Mouse (Mus musculus) frontal cortex, postnatal 10 days (tissue): Measurements from ENCODE around the gene Zfp712.

Experiments
- DNase-seq, 2 experiments: peaks; one replicate each; pipeline ENCODE4 v3.0.0; 2022; ENCODE audit warnings: low spot score in 2 of 2, mixed read lengths in 1 of 2

Gene Zfp712

GRCm38 (mm10) chr13:67060786-67061358 is at the start of gene Zfp712:
Zfp712 (minus strand) TSS chr13:67061170.
- peak; percentile 86 to 90 for DNase-seq

GRCm38 (mm10) chr13:67108821-67109206 is 47.8 kb upstream of the Zfp712 start:
- no peak for DNase-seq

DNA sequence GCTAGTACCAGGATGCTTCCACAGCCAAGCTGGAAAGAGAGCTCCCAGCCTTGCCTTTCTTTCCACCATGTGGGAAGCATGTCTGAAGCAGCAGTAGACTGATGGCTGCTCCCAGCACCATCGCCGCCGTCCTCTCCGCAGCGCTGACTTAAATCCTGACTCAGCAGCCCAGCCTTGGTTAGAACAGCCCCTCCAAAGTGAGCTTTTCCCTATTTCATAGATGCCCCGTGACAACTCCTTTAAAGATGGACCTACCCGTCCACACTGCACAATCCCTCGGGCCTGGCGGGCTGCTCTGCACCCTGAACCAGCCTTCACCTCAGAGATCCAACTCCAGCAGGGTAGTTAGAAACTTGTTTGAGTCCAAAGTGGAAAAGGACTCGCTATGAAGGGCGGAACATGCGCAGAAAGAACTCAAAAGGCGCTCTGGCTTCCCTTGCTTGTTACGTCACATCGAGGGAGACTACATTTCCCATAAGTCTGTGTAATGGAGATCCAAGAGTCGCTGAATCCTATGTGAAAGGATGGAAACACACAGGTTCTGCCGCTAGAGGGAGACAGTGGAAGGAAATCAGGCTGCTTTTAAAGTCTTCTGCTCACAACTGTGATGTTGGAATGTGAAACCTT is 47.3 kb upstream of the Zfp712 start, which contains the start of gene Gm28557:
Gm28557 (minus strand) TSS at position 411 of the 627 bp plus-strand sequence.
- peak; percentile 84 to 88 for DNase-seq

- DNase-seq: no peak
Observed at GRCm38 (mm10) chr13:67107681-67108080, 46.7 kb upstream of the Zfp712 start.

DNA sequence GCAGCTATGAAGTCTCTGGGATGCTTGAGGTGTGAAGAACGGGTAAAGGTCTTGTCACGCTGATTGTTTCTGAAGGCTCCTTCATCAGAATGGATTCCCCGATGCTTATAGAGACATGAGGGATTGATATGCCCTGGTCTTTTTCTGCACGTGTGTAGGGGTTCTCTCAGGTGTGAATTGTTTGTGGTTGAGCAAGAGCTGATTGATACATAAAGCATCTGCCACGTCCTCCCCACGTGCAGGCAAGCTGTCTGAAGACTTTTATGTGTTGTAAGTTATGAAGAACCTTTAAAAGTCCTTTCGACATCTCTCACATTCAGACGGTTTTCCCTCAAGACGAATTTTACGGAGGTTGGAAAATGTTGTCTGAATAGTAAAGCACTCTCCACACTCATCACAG is 36.9 kb upstream of the Zfp712 start, which contains the start of gene Zfp708:
Zfp708 (minus strand) TSS at position 101 of the 400 bp plus-strand sequence.
- no peak for DNase-seq

- DNase-seq: no peak
Observed at GRCm38 (mm10) chr13:67090154-67090553, 29.2 kb upstream of the Zfp712 start.

DNA sequence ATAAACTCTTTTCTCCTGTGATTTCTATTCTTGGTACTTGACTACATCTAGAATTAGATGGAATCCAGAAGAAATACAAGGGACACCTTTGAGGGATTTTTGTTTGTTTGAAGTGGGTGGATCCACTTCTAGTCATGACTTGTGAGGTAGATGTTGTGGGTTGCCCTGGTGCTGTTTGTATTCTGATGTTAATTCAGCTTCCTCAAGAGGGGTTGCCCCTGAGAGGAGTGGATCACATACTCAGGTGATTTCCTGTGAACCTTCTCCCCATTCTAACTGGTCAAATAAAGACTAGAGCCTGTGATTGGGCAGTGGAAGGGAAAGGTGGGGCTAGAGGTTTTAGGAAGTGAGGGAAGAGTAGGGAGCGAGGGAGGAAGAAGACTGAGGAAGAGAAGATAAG is 21.0 kb upstream of the Zfp712 start:
- no peak for DNase-seq

DNA sequence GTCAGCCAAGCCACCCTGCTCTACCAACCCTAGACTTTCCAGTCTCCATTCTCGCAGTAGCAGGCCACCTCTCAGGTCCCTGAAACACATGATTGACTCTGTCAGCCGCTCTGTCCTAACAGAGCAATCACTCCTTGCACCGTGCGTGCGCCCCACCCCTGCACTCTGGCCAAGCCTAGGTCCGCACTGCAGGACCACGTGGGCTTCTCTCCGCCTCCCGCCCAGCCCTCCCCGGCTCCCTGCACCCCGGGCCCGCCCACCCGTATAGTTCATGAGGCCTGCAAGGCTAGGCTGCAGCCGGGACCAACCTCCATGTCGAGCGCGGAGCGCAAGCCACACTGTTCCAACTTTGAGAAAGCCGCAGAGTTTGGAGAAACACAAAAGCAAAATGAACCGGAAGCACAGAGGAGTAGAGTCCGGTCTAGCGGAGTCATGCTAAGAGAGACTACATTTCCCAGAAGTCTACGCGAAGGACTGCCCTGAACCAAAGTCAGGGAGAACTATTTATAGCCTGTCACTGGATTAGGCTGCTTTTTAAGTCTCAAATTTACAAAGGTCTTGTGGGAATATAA is 20.3 kb upstream of the Zfp712 start:
- DNase-seq: peak; percentile 36 to 55

- DNase-seq: no peak
Observed at GRCm38 (mm10) chr13:67077244-67077643, 16.3 kb upstream of the Zfp712 start.

DNA sequence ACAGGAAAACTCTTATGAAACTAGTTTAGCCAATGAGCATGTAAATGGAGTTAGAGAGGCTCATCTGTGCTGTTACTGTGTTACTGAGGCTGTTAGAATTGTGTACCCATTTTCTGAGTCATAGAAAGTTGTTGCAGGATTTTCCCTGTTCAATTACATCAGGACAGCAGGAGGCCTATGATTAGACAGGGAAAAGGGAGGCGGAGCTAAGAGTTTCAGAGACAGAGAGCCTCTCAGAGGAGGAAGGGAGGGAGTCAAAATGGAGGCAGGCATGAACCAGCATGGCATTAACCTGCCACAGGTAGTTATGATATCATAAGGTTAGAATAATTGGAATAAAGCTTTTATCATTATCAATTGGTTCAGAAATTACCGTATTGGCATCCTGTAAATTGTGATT is 11.8 kb upstream of the Zfp712 start:
- no peak for DNase-seq

- DNase-seq: no peak
Observed at GRCm38 (mm10) chr13:67065386-67065785, 4.4 kb upstream of the Zfp712 start.

GRCm38 (mm10) chr13:67062427-67062826 is 1.5 kb upstream of the Zfp712 start:
- DNase-seq: no peak

DNA sequence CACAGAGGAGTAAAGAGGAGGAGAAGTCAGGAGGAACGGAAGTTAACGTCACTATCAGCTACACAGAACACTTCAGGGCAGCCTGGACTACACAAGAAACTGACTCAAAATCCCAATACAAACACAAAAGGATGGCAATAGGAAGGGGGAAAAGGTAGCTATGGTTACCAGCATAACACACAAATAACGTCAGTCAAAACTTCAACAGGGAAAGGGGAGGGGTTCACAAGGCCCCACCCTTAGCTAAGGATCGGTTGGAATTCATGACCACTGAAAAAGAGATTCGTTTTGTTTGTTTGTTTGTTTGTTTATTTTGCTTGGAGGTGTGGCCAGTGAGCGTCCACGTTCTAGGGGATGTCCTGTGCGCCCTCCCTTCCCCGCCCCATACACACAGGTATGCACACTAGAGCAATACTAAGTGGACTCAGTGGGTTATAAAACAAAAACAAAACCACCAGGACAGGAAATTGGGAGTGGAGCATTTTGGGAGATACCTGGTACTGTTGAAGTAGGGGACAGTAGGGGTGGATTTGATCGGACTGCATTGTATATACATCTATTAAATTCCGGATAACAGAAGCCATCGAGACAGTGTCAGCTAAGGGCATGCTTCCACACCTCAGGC is 697 bp downstream of the Zfp712 start:
- no peak for DNase-seq
